ENCODE assay signal across 8 mouse cellular contexts in the genomic region with DNA sequence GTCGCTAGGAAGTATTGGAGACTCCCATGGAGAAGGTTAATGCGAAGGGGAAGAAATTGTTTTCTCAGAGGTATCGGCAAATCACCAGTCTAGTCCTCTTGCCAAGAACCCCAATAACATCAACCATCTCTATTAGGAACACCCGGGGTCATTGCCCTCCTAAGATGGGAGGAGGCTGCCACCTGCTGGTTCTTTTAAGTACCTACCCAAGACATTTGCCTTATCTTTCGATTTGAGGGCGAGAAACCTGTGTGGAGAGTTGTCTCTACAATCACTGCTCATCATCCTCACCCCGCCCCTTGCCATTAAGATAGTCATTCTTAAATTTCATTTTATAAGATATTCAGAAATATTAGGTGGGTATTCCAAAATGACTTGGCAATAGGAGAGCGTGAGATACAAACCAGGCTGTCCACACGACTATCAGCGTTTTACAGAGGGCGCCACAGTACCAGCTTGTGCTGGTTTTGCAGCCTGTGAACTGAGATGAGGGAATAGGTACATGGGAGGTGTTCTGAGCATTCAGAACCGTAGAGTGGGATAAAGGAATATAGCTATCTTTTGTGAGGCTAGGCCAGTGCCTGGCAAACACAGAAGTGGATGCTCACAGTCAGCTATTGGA.
DNase-seq lines count a peak whose midpoint lies in the region; ATAC-seq and TF ChIP-seq lines count a peak whose summit lies in the region.

No protein-coding gene starts in this region.

- peak; percentile 90 for DNase-seq in CD4-positive, CD25-positive, alpha-beta regulatory T cell, adult 2 months (ENCODE audit: low read depth, low spot score)
- peak; percentile 61 to 71 for DNase-seq in heart, postnatal 10 days
- DNase-seq in kidney, postnatal 36 days: peak; percentile 55 to 75
- peak; percentile 47 for DNase-seq in liver, postnatal 0 days
- peak; percentile 67 for DNase-seq in thymus, adult 2 months

- H3K27me3 ChIP-seq in liver, postnatal 0 days (ENCODE audit: insufficient read depth, low read length): no peaks in the 10 kb centered on the region
- no peaks in the 10 kb centered on the region for H3K27me3 ChIP-seq in thymus, adult 2 months (ENCODE audit: control insufficient read depth, insufficient read depth, low read length)

- no peak overlapping the region for H3K27ac ChIP-seq in bone marrow, adult 2 months (ENCODE audit: control insufficient read depth, insufficient read depth, low read depth, low read length, poor library complexity)
- no peak overlapping the region for H3K27ac ChIP-seq in embryonic fibroblast, embryonic 13.5 days (ENCODE audit: insufficient read depth, low read length)
- no peak overlapping the region for H3K27ac ChIP-seq in liver, postnatal 0 days (ENCODE audit: low read depth)
- no peak overlapping the region for H3K27ac ChIP-seq in thymus, adult 2 months (ENCODE audit: control insufficient read depth, insufficient read depth, low read length)

- no peaks in the 10 kb centered on the region for H3K9me3 ChIP-seq in liver, postnatal 0 days (ENCODE audit: low read length)

- 21% methylated on average over 12 of the region's 12 CpGs for WGBS in bone marrow, adult 2 months
- 33% methylated on average over 12 of the region's 12 CpGs for WGBS in liver, postnatal 0 days (ENCODE audit: insufficient replicate concordance)
- WGBS in thymus, adult 2 months: 27% methylated on average over 12 of the region's 12 CpGs

- H3K4me3 ChIP-seq in bone marrow, adult 2 months (replicated peaks; ENCODE audit: control insufficient read depth, low read depth, low read length): no peak overlapping the region
- no peak overlapping the region for H3K4me3 ChIP-seq in embryonic fibroblast, embryonic 13.5 days (ENCODE audit: insufficient read depth, low read length)
- no peak overlapping the region for H3K4me3 ChIP-seq in liver, postnatal 0 days (ENCODE audit: low read depth, low read length)
- no peak overlapping the region for H3K4me3 ChIP-seq in thymus, adult 2 months (ENCODE audit: control insufficient read depth, insufficient read depth, low read length)

- peak; percentile 77 for TF ChIP-seq CTCF in bone marrow, adult 2 months (IDR thresholded peaks at IDR 0.05; ENCODE audit: control insufficient read depth, insufficient read depth, low read length)
- peak; percentile 53; the same call in 1 of the 2 replicates for TF ChIP-seq CTCF in embryonic fibroblast, embryonic 13.5 days (IDR thresholded peaks at IDR 0.05; ENCODE audit: borderline replicate concordance, insufficient read depth, low read length)
- peak; percentile 79 for TF ChIP-seq CTCF in liver, postnatal 0 days (IDR thresholded peaks at IDR 0.05; ENCODE audit: low read depth)
- no peak for TF ChIP-seq CTCF in thymus, adult 2 months (IDR thresholded peaks at IDR 0.05; ENCODE audit: borderline replicate concordance, control insufficient read depth, extremely low read depth, insufficient read depth, low read length, poor library complexity)

- TF ChIP-seq EP300 in liver, postnatal 0 days (IDR thresholded peaks at IDR 0.05; ENCODE audit: low read depth): no peak

- no peak overlapping the region for H3K4me2 ChIP-seq in liver, postnatal 0 days (ENCODE audit: low read depth, low read length)

- H3K9ac ChIP-seq in liver, postnatal 0 days (replicated peaks): no peak overlapping the region

- ATAC-seq in liver, postnatal 0 days: no peak
- peak; percentile 87 for ATAC-seq in neutrophil, adult 5-6 weeks (ENCODE audit: extremely low read depth, insufficient number of reproducible peaks, low FRiP score, poor library complexity, severe bottlenecking)

- no peak for TF ChIP-seq POLR2A in bone marrow, adult 2 months (IDR thresholded peaks at IDR 0.05; ENCODE audit: borderline replicate concordance, control insufficient read depth, low read depth, low read length)
- no peak for TF ChIP-seq POLR2A in embryonic fibroblast, embryonic 13.5 days (IDR thresholded peaks at IDR 0.05; ENCODE audit: low read depth, low read length)
- no peak for TF ChIP-seq POLR2A in thymus, adult 2 months (IDR thresholded peaks at IDR 0.05; ENCODE audit: control insufficient read depth, extremely low read depth, insufficient read depth, low read length, poor library complexity)

- intact Hi-C loops in heart, postnatal 10 days (cut with DNase I): loop anchor here (1.0 to 5.0 kb wide), 8 partner anchors 106 to 581 kb away; a partner anchor contains a TSS

- H3K4me1 ChIP-seq in bone marrow, adult 2 months (ENCODE audit: control insufficient read depth, insufficient read depth, low read length): no peaks in the 10 kb centered on the region
- no peaks in the 10 kb centered on the region for H3K4me1 ChIP-seq in embryonic fibroblast, embryonic 13.5 days (ENCODE audit: control insufficient read depth, insufficient read depth, low read length)
- no peaks in the 10 kb centered on the region for H3K4me1 ChIP-seq in liver, postnatal 0 days (ENCODE audit: insufficient read depth)
- no peaks in the 10 kb centered on the region for H3K4me1 ChIP-seq in thymus, adult 2 months (replicated peaks; ENCODE audit: control insufficient read depth, insufficient read depth, low read length)

- H3K36me3 ChIP-seq in liver, postnatal 0 days (replicated peaks; ENCODE audit: insufficient read depth, low read length): no peaks in the 10 kb centered on the region
- H3K36me3 ChIP-seq in thymus, adult 2 months (ENCODE audit: control insufficient read depth, insufficient read depth, low read length): no peaks in the 10 kb centered on the region
